ENCODE assay signal across 35 mouse cellular contexts in the genomic region with DNA sequence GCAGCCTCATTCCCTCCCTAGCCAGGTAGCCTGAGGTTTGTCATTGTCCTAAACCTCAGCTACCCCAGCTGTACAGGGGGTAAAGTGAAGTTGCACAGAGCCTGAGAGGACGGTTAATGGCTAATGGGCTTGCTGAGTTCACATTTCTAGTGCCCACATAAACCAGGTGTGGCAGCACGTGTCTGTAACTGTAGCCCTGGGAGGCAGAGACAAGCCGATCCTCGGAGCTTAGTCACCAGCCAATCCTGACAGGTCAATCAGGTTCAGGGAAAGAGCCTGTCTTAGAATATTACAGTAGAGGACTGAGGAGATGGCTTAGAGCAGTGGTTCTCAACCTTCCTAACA. TPM values are rescaled to one million over a fixed set of nuclear protein-coding genes. Genes with fewer than 3 reads are reported as not detected.
A peak's percentile ranks its signal among the peaks of the same experiment; 100 is the strongest.
DNase-seq lines count a peak whose midpoint lies in the region.
"Had no signal": no experiment of that assay in that cellular context is flagged by ENCODE, and none has a peak within 500 bp of the region (broad histone marks: within the 10 kb centered on the region; RNA-seq: fewer than 3 reads in every experiment).

No protein-coding gene starts in this region.

- WGBS in limb, embryonic 10.5 days: 72% methylated on average over 4 of the region's 4 CpGs

- no peak overlapping the region for H3K4me3 ChIP-seq in limb, embryonic 10.5 days
- H3K4me3 ChIP-seq: heart, embryonic 10.5 days; heart, embryonic 15.5 days; layer of hippocampus, adult 2 months; left cerebral cortex, adult 2 months; limb, embryonic 15.5 days; liver, embryonic 13.5 days; midbrain, embryonic 13.5 days; neural tube, embryonic 13.5 days had no signal

- no peaks in the 10 kb centered on the region for H3K36me3 ChIP-seq in limb, embryonic 10.5 days
- H3K36me3 ChIP-seq: heart, embryonic 10.5 days; heart, embryonic 15.5 days; limb, embryonic 15.5 days; liver, embryonic 13.5 days; midbrain, embryonic 13.5 days; neural tube, embryonic 13.5 days had no signal

- 0 out of 2 replicates have a peak overlapping the region, but pooled peaks have one; percentile 11 for H3K27ac ChIP-seq in limb, embryonic 10.5 days
- H3K27ac ChIP-seq: heart, embryonic 10.5 days; heart, embryonic 15.5 days; layer of hippocampus, adult 2 months; left cerebral cortex, adult 2 months; limb, embryonic 15.5 days; liver, embryonic 13.5 days; macrophage; midbrain, embryonic 13.5 days; neural tube, embryonic 13.5 days had no signal

- peak; percentile 71 for DNase-seq in kidney, adult 9 months
- DNase-seq in kidney, adult 18-20 months: no peak
- peak; percentile 23 for DNase-seq in urinary bladder, postnatal 14 days (ENCODE audit: low spot score)
- DNase-seq in urinary bladder, postnatal 25 days (ENCODE audit: low spot score): no peak
- no peak for DNase-seq in limb, embryonic 10.5 days (ENCODE audit: low spot score)
- DNase-seq in testis, postnatal 14 days (ENCODE audit: low spot score): no peak
- DNase-seq in left cerebral cortex, postnatal 14 days (ENCODE audit: low spot score in 2 of 2): no peak
- DNase-seq: adrenal gland, adult 8-10 months; B cell, adult 2 months; cerebellum, adult 9-10 months; cerebellum, postnatal 36 days; gastrocnemius, postnatal 14 days; left cerebral cortex, postnatal 4 days; liver, embryonic 13.5 days; lung, adult 18-20 months had no signal

- H3K27me3 ChIP-seq in limb, embryonic 10.5 days (ENCODE audit: low read depth, poor library complexity, severe bottlenecking): 0 out of 2 replicates have a peak, but pooled peaks cover 3% of the 10 kb centered on the region
- H3K27me3 ChIP-seq: heart, embryonic 15.5 days; limb, embryonic 15.5 days; midbrain, embryonic 13.5 days; neural tube, embryonic 13.5 days had no signal

- intact Hi-C loops in left cerebral cortex, postnatal 14 days (cut with DNase I): no loop called here

- peaks cover 14% of the 10 kb centered on the region; the same call in 1 of the 2 replicates for H3K4me1 ChIP-seq in limb, embryonic 10.5 days
- H3K4me1 ChIP-seq: heart, embryonic 15.5 days; liver, embryonic 13.5 days; midbrain, embryonic 13.5 days; neural tube, embryonic 13.5 days had no signal

- no peaks in the 10 kb centered on the region for H3K9me3 ChIP-seq in limb, embryonic 10.5 days (replicated peaks)
- H3K9me3 ChIP-seq: heart, embryonic 10.5 days; heart, embryonic 15.5 days; limb, embryonic 15.5 days; liver, embryonic 13.5 days; midbrain, embryonic 13.5 days; neural tube, embryonic 13.5 days had no signal

RNA-seq across cellular contexts. Expression of gene Rmi2, which starts 6.4 kb away (rescaled TPM):
- 4.2 and 4.8 TPM in 2 replicates for polyA plus RNA-seq in limb, embryonic 10.5 days (2016; fragmentation: Nextera tagmentation; extraction: Ambion mirVana)
- under 1 TPM; 0.19 to 0.40 TPM for total RNA-seq in left cerebral cortex, postnatal 14 days (2021)

RNA-seq across cellular contexts. Expression of gene Gm11172, which starts 15.7 kb away (rescaled TPM):
- polyA plus RNA-seq in limb, embryonic 10.5 days (2016; fragmentation: Nextera tagmentation; extraction: Ambion mirVana): not detected in 2 replicates
- not detected for total RNA-seq in left cerebral cortex, postnatal 14 days (2021)
- total RNA-seq: adrenal gland, adult 8-10 months; adrenal gland, postnatal 4 days; ES-E14; gastrocnemius, postnatal 14 days; granulocyte monocyte progenitor cell, adult 5-6 weeks; heart, postnatal 25 days; layer of hippocampus, adult 2 months; layer of hippocampus, postnatal 14 days; left cerebral cortex, adult 2 months; left cerebral cortex, postnatal 4 days; megakaryocyte-erythroid progenitor cell, adult 5-6 weeks had no signal
- polyA plus RNA-seq: embryonic facial prominence, embryonic 11.5 days; forebrain, embryonic 14.5 days; heart, embryonic 10.5 days; heart, embryonic 15.5 days; hindbrain, embryonic 11.5 days; hindbrain, embryonic 16.5 days; intestine, embryonic 14.5 days; limb, embryonic 15.5 days; liver, embryonic 13.5 days; lung, postnatal 0 days; macrophage; midbrain, embryonic 13.5 days; neural tube, embryonic 13.5 days had no signal

RNA-seq across cellular contexts. Expression of gene Prm1, which starts 22.8 kb away (rescaled TPM):
- polyA plus RNA-seq in limb, embryonic 10.5 days (2016; fragmentation: Nextera tagmentation; extraction: Ambion mirVana): not detected in 2 replicates
- not detected for total RNA-seq in left cerebral cortex, postnatal 14 days (2021)
- total RNA-seq: adrenal gland, adult 8-10 months; adrenal gland, postnatal 4 days; ES-E14; gastrocnemius, postnatal 14 days; granulocyte monocyte progenitor cell, adult 5-6 weeks; heart, postnatal 25 days; layer of hippocampus, adult 2 months; layer of hippocampus, postnatal 14 days; left cerebral cortex, adult 2 months; left cerebral cortex, postnatal 4 days; megakaryocyte-erythroid progenitor cell, adult 5-6 weeks had no signal
- polyA plus RNA-seq: embryonic facial prominence, embryonic 11.5 days; forebrain, embryonic 14.5 days; heart, embryonic 10.5 days; hindbrain, embryonic 11.5 days; hindbrain, embryonic 16.5 days; intestine, embryonic 14.5 days; liver, embryonic 13.5 days; lung, postnatal 0 days; macrophage; midbrain, embryonic 13.5 days had no signal

RNA-seq across cellular contexts. Expression of gene Prm2, which starts 32.5 kb away (rescaled TPM):
- polyA plus RNA-seq in limb, embryonic 10.5 days (2016; fragmentation: Nextera tagmentation; extraction: Ambion mirVana): not detected in 2 replicates
- not detected for total RNA-seq in left cerebral cortex, postnatal 14 days (2021)
- total RNA-seq: adrenal gland, adult 8-10 months; adrenal gland, postnatal 4 days; ES-E14; gastrocnemius, postnatal 14 days; granulocyte monocyte progenitor cell, adult 5-6 weeks; heart, postnatal 25 days; layer of hippocampus, adult 2 months; layer of hippocampus, postnatal 14 days; left cerebral cortex, adult 2 months; left cerebral cortex, postnatal 4 days; megakaryocyte-erythroid progenitor cell, adult 5-6 weeks had no signal
- polyA plus RNA-seq: embryonic facial prominence, embryonic 11.5 days; forebrain, embryonic 14.5 days; heart, embryonic 10.5 days; heart, embryonic 15.5 days; hindbrain, embryonic 11.5 days; hindbrain, embryonic 16.5 days; intestine, embryonic 14.5 days; limb, embryonic 15.5 days; liver, embryonic 13.5 days; lung, postnatal 0 days; macrophage; midbrain, embryonic 13.5 days; neural tube, embryonic 13.5 days had no signal

RNA-seq across cellular contexts. Expression of gene Prm3, which starts 37.7 kb away (rescaled TPM):
- not detected in 2 replicates for polyA plus RNA-seq in limb, embryonic 10.5 days (2016; fragmentation: Nextera tagmentation; extraction: Ambion mirVana)
- not detected for total RNA-seq in left cerebral cortex, postnatal 14 days (2021)
- total RNA-seq: adrenal gland, adult 8-10 months; adrenal gland, postnatal 4 days; ES-E14; gastrocnemius, postnatal 14 days; granulocyte monocyte progenitor cell, adult 5-6 weeks; heart, postnatal 25 days; layer of hippocampus, adult 2 months; layer of hippocampus, postnatal 14 days; left cerebral cortex, adult 2 months; left cerebral cortex, postnatal 4 days; megakaryocyte-erythroid progenitor cell, adult 5-6 weeks had no signal
- polyA plus RNA-seq: embryonic facial prominence, embryonic 11.5 days; forebrain, embryonic 14.5 days; heart, embryonic 10.5 days; heart, embryonic 15.5 days; hindbrain, embryonic 11.5 days; hindbrain, embryonic 16.5 days; intestine, embryonic 14.5 days; limb, embryonic 15.5 days; liver, embryonic 13.5 days; lung, postnatal 0 days; macrophage; midbrain, embryonic 13.5 days; neural tube, embryonic 13.5 days had no signal

Comparison
In these comparisons a context has a peak if more than half of its experiments do, and no peak if none do; other contexts are left out.
1. DNase-seq: peak in kidney, adult 9 months (single experiment) and urinary bladder, postnatal 14 days (single experiment); none in kidney, adult 18-20 months (single experiment), urinary bladder, postnatal 25 days (single experiment), limb, embryonic 10.5 days (single experiment), testis, postnatal 14 days (single experiment) and left cerebral cortex, postnatal 14 days (0 of 2).